Mouse (Mus musculus): ENCODE results near the gene Ssbp3.

Gene Ssbp3

DNA sequence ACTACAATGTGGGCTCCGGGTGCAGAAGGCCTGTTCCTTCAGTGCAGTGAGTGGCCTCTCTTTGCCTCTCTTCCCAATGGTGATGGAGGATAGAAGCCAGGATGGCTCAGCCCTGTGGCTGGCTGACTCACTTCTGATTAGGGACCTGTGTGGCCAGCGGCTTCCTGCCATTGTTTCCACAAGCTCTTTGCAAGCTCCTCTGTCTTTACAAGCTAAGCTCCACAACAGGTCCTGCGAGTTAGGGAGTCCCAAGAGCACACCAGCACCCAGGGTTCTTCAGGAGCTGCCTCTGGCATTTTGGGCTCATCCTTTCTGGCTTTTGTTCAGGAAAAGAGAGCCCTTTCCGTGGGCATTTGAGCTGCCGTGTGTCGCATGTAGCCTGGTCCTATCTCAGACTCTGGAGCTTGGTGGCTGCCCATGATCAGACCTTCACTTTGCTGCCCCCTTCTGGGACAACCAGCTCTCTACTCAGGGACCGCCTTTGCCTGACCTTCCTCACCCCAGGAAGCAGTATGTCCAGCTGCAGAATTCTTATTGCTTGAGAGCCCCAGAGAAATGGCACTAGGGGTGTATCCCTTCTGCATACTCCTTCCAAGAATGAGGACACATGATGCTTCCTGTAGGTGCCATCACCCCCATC is 77.3 kb downstream of the Ssbp3 start:
- peak; percentile 86 to 87 for DNase-seq

DNA sequence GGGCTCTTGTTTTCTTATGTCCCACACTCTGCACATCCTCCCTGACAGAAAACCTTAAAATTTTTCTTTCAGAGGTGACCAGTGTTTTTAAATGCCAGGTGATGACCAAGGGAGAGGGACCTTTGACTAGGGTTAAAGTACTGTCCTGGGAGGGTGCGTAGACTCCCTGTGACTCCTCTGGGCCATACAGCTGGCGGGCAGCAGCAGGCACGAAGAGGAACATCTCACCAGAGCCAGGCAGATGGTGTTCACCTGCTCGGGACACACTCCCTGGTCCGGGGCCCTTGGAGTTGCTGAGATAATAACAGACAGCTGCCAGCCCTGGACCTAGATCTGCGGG is 78.4 kb downstream of the Ssbp3 start:
- no peak for DNase-seq

- DNase-seq: peak; percentile 73 to 82
Observed at GRCm38 (mm10) chr4:106989226-106989983, 78.9 kb downstream of the Ssbp3 start.

GRCm38 (mm10) chr4:106993053-106993452 is 82.6 kb downstream of the Ssbp3 start:
- DNase-seq: peak in 1 of 2 experiments; percentile 43

- peak; percentile 64 to 79 for DNase-seq
Observed at GRCm38 (mm10) chr4:106994252-106994651, 83.8 kb downstream of the Ssbp3 start.

DNA sequence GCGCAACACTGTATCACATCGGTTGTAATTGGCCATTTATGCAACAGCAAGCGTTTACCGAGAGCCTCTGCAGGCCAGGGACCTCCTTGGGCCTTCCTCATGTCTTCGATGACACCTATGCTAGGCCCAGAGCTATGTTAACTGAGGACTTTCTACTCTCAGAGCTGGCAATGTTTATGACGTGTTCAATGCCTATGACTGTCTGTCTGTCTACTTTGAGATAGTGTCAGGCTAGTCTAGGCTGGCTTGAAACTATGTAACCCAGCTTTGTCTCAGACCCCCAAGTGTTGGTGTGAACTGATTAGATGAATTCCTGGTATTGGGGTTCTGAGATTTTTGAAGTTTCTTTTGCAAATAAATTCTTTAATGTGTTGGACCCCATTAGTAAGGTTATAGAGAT is 84.6 kb downstream of the Ssbp3 start:
- DNase-seq: no peak

DNA sequence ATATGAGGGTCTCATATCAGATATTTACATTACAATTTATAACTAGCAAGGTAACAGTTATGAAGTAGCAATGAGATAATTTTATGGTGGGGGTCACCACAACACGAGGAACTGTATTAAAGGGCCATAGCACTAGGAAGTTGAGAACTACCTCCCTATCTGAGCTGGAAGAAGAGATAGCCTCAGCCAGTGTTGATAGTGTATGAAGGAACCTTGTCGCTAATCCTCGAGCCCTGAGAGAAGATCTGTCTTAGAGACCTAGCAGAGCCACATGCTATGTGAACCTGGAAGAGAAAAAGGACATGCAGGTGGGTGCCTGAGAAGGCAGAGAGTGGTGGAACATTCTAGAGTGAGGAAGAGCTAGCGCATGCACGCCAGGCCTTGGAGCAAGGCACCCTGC is 85.0 kb downstream of the Ssbp3 start:
- DNase-seq: no peak

- peak in 1 of 2 experiments; percentile 40 for DNase-seq
Observed at GRCm38 (mm10) chr4:106996305-106997076, 86.0 kb downstream of the Ssbp3 start.

- DNase-seq: no peak
Observed at GRCm38 (mm10) chr4:107001259-107001810, 90.8 kb downstream of the Ssbp3 start.

DNA sequence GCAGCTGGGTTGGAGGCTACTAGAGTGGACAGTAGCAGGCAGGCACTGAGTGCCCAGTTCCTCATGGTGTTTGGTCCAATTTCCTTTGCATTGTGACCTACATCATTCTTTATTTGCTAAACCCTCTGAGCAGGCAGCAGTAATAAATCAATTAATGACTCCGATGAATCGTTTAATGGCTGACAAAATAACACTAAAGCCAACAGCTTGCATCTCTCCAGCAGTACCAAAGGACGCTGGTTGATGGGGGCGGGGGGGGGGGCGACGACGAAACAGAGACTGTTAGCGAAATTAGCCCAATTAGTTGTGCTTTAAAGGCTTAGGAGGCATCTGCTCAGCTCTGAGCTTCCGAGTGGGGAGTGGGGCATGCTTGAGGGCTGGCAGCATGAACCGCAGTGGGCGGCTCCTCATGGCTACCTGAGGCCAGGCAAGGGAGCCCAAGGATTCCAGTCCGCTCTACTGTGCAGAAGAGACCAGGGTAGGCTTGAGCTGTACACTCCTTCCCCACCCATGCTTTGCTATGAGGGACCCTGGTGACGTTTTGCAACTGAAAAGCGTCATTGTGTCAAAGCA is 91.5 kb downstream of the Ssbp3 start:
- DNase-seq: no peak

GRCm38 (mm10) chr4:107002517-107003165 is 92.1 kb downstream of the Ssbp3 start:
- peak; percentile 51 to 64 for DNase-seq

DNA sequence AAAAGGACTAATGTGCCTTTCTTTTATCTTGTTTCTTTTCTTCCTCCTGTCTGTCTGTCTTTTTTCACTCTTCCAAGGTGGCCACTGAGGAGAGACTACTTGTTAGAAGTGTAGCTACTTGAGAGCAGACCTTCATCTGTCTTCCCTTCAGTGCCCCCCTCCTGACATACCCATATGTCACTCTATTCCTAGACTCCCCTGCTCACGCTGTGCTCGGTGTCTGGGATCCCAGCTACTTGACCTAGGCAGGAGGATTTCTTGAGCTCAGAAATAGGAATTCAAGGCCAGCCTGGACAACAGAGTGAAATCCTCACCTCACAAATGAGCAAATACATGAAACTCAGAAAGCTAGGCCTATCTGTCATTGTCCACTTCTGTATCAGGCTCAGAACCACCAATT is 92.7 kb downstream of the Ssbp3 start:
- DNase-seq: peak in 1 of 2 experiments; percentile 73

GRCm38 (mm10) chr4:107003786-107004185 is 93.3 kb downstream of the Ssbp3 start:
- no peak for DNase-seq

GRCm38 (mm10) chr4:107004346-107004745 is 93.8 kb downstream of the Ssbp3 start:
- no peak for DNase-seq

GRCm38 (mm10) chr4:107005166-107005565 is 94.7 kb downstream of the Ssbp3 start:
- DNase-seq: no peak

GRCm38 (mm10) chr4:107006229-107006628 is 95.7 kb downstream of the Ssbp3 start:
- DNase-seq: peak; percentile 63 to 64

DNA sequence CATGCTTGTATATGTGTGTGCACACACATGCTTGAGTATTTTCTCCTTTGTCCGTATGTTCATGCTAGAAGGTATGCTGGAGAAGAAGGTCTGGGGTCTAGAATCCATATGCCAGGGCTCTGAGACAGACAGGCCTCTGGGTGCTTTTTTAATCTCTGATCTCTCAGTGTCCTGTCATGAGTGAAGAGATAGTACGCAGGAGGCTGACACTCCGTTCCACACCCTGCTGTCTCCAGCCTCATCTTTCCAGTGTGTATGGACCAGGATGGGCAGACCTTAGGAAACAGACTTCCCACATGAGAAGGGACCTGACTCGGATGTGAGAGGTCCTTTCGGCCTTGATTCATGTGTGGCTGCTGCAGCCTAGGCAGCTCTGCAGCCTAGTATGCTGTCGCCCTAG is 96.3 kb downstream of the Ssbp3 start:
- DNase-seq: no peak

GRCm38 (mm10) chr4:107007359-107007758 is 96.9 kb downstream of the Ssbp3 start:
- no peak for DNase-seq

GRCm38 (mm10) chr4:107008161-107008560 is 97.7 kb downstream of the Ssbp3 start:
- DNase-seq: no peak

DNA sequence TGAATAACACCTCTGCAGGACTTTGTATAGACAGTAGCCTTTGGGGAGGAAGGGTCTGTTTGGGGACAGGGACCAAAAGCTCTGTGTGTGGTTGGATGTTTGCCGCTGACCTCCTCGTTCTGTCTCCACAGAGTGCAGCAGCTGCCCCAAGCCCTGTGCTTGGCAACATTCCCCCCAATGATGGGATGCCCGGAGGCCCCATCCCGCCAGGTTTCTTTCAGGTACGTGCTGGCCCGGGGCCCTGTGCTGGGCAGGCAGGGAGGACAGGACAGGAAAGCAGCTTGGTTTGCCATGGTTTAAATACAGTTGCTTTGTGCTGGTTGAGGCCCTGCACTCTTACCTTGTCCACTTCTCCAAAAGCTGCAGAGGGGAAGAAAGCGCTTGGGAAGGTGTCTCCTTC is 99.0 kb downstream of the Ssbp3 start:
- DNase-seq: peak; percentile 64 to 69

- DNase-seq: no peak
Observed at GRCm38 (mm10) chr4:107011325-107012004, 101.0 kb downstream of the Ssbp3 start.

DNA sequence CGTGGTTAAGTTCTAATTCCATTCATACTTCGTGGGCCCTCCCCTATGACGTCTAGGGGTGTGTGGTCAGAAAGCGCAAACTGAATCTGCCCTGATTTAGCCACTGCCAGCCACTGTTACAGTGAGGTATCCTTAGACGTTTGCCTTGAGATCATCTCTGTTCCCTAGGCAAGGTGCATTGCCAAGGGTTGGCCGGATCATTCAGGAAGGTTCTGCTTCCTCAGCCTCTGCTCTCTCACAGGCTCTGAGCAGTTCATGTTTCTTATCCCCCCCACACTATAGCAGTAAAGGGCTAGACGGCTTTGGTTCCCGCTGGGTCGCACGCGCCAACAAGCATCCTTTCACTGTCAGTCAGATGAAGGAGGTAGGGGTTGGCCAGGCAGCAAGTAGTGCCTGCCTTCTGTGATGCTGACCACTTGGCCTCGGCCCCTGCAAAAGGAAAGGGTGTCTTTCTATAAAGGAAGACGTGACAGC is 101.5 kb downstream of the Ssbp3 start:
- DNase-seq: peak; percentile 71 to 77

All from cerebellum, postnatal 14 days (tissue).